Mouse (Mus musculus): ENCODE results near the gene Cdc42bpa. TPM values are rescaled to one million over a fixed set of nuclear protein-coding genes. Genes with fewer than 3 reads are reported as not detected.
A peak's percentile ranks its signal among the peaks of the same experiment; 100 is the strongest.

Cdc42bpa gene
- polyA plus RNA-seq, 1 experiment from 2014 or later = 30.3 TPM

GRCm38 (mm10) chr1:179953251-179953650, 7.0 kb upstream of the Cdc42bpa start:
- WGBS = 75% methylated on average over 3 of the region's 3 CpGs
- Histone ChIP-seq H3K4me1 (ENCODE audit: control insufficient read depth, insufficient read depth, low read length) (no peaks in the 10 kb centered on the region), H3K4me3 (ENCODE audit: low read depth, low read length) (no peak overlapping the region), H3K9ac (ENCODE audit: low read depth, low read length) (no peak overlapping the region), H3K9me3 (replicated peaks; ENCODE audit: control insufficient read depth, low read length, poor library complexity, severe bottlenecking) (no peaks in the 10 kb centered on the region; the same call in 1 of the 2 replicates), H3K4me2 (ENCODE audit: low read length) (no peak overlapping the region), H3K36me3 (ENCODE audit: control insufficient read depth, insufficient read depth, low read length) (no peaks in the 10 kb centered on the region), H3K27me3 (ENCODE audit: control insufficient read depth, insufficient read depth, low read depth, low read length) (no peaks in the 10 kb centered on the region), H3K27ac (ENCODE audit: low read length) (no peak overlapping the region)
- ATAC-seq = no peak

GRCm38 (mm10) chr1:179957431-179957830, 2.8 kb upstream of the Cdc42bpa start:
- WGBS = 51% methylated on average over 3 of the region's 3 CpGs
- no peaks in the 10 kb centered on the region for H3K36me3 ChIP-seq (ENCODE audit: control insufficient read depth, insufficient read depth, low read length)
- H3K27me3 ChIP-seq (ENCODE audit: control insufficient read depth, insufficient read depth, low read depth, low read length) = no peaks in the 10 kb centered on the region
- no peaks in the 10 kb centered on the region for H3K9me3 ChIP-seq (replicated peaks; ENCODE audit: control insufficient read depth, low read length, poor library complexity, severe bottlenecking)
- H3K4me2 ChIP-seq (ENCODE audit: low read length) = no peak overlapping the region
- no peak overlapping the region for H3K27ac ChIP-seq (ENCODE audit: low read length)
- no peak overlapping the region for H3K9ac ChIP-seq (ENCODE audit: low read depth, low read length)
- no peak for ATAC-seq
- peaks cover 6% of the 10 kb centered on the region for H3K4me1 ChIP-seq (ENCODE audit: control insufficient read depth, insufficient read depth, low read length)
- H3K4me3 ChIP-seq (ENCODE audit: low read depth, low read length) = no peak overlapping the region

- peaks cover 12% of the 10 kb centered on the region for H3K4me1 ChIP-seq (ENCODE audit: control insufficient read depth, insufficient read depth, low read length)
- WGBS = 8% methylated on average over 24 of the region's 41 CpGs
- no peaks in the 10 kb centered on the region for H3K27me3 ChIP-seq (ENCODE audit: control insufficient read depth, insufficient read depth, low read depth, low read length)
- peak; percentile 77 for ATAC-seq
- H3K27ac ChIP-seq (ENCODE audit: low read length) = peak overlapping the region; percentile 98
- H3K9ac ChIP-seq (ENCODE audit: low read depth, low read length) = peak overlapping the region; percentile 96
- H3K36me3 ChIP-seq (ENCODE audit: control insufficient read depth, insufficient read depth, low read length) = no peaks in the 10 kb centered on the region
- H3K9me3 ChIP-seq (replicated peaks; ENCODE audit: control insufficient read depth, low read length, poor library complexity, severe bottlenecking) = no peaks in the 10 kb centered on the region
- H3K4me3 ChIP-seq (ENCODE audit: low read depth, low read length) = peak overlapping the region; percentile 90
- H3K4me2 ChIP-seq (ENCODE audit: low read length) = peak overlapping the region; percentile 67
Observed at GRCm38 (mm10) chr1:179958871-179959720, 1.2 kb upstream of the Cdc42bpa start.

GRCm38 (mm10) chr1:179960543-179960876, 238 bp downstream of the Cdc42bpa start:
- H3K4me3 ChIP-seq (ENCODE audit: low read depth, low read length) = peak overlapping the region; percentile 90
- under 1% methylated on average over 9 of the region's 9 CpGs for WGBS
- no peaks in the 10 kb centered on the region for H3K9me3 ChIP-seq (replicated peaks; ENCODE audit: control insufficient read depth, low read length, poor library complexity, severe bottlenecking)
- H3K9ac ChIP-seq (ENCODE audit: low read depth, low read length) = peak overlapping the region; percentile 96
- no peak for ATAC-seq
- H3K4me1 ChIP-seq (ENCODE audit: control insufficient read depth, insufficient read depth, low read length) = peaks cover 19% of the 10 kb centered on the region
- H3K36me3 ChIP-seq (ENCODE audit: control insufficient read depth, insufficient read depth, low read length) = no peaks in the 10 kb centered on the region
- H3K4me2 ChIP-seq (ENCODE audit: low read length) = peak overlapping the region; percentile 89
- H3K27ac ChIP-seq (ENCODE audit: low read length) = peak overlapping the region; percentile 98
- H3K27me3 ChIP-seq (ENCODE audit: control insufficient read depth, insufficient read depth, low read depth, low read length) = no peaks in the 10 kb centered on the region

GRCm38 (mm10) chr1:179960882-179961698, 818 bp downstream of the Cdc42bpa start:
- WGBS = 2% methylated on average over 16 of the region's 16 CpGs
- H3K9me3 ChIP-seq (replicated peaks; ENCODE audit: control insufficient read depth, low read length, poor library complexity, severe bottlenecking) = no peaks in the 10 kb centered on the region
- H3K4me2 ChIP-seq (ENCODE audit: low read length) = peak overlapping the region; percentile 89
- no peak overlapping the region for H3K27ac ChIP-seq (ENCODE audit: low read length)
- peak overlapping the region; percentile 35; the same call in 1 of the 2 replicates for H3K9ac ChIP-seq (ENCODE audit: low read depth, low read length)
- no peaks in the 10 kb centered on the region for H3K36me3 ChIP-seq (ENCODE audit: control insufficient read depth, insufficient read depth, low read length)
- peak overlapping the region; percentile 90 for H3K4me3 ChIP-seq (ENCODE audit: low read depth, low read length)
- no peaks in the 10 kb centered on the region for H3K27me3 ChIP-seq (ENCODE audit: control insufficient read depth, insufficient read depth, low read depth, low read length)
- no peak for ATAC-seq
- peaks cover 19% of the 10 kb centered on the region for H3K4me1 ChIP-seq (ENCODE audit: control insufficient read depth, insufficient read depth, low read length)

- no peak overlapping the region for H3K27ac ChIP-seq (ENCODE audit: low read length)
- no peaks in the 10 kb centered on the region for H3K36me3 ChIP-seq (ENCODE audit: control insufficient read depth, insufficient read depth, low read length)
- 39% methylated on average over 4 of the region's 4 CpGs for WGBS
- H3K4me3 ChIP-seq (ENCODE audit: low read depth, low read length) = peak overlapping the region; percentile 90
- 0 out of 2 replicates have a peak overlapping the region, but pooled peaks have one; percentile 8 for H3K9ac ChIP-seq (ENCODE audit: low read depth, low read length)
- ATAC-seq = no peak
- H3K9me3 ChIP-seq (replicated peaks; ENCODE audit: control insufficient read depth, low read length, poor library complexity, severe bottlenecking) = no peaks in the 10 kb centered on the region
- peaks cover 19% of the 10 kb centered on the region for H3K4me1 ChIP-seq (ENCODE audit: control insufficient read depth, insufficient read depth, low read length)
- H3K4me2 ChIP-seq (ENCODE audit: low read length) = peak overlapping the region; percentile 89
- H3K27me3 ChIP-seq (ENCODE audit: control insufficient read depth, insufficient read depth, low read depth, low read length) = no peaks in the 10 kb centered on the region
Observed at GRCm38 (mm10) chr1:179961777-179962176, 1.5 kb downstream of the Cdc42bpa start.

- 74% methylated on average over 5 of the region's 5 CpGs for WGBS
- no peak overlapping the region for H3K4me3 ChIP-seq (ENCODE audit: low read depth, low read length)
- no peaks in the 10 kb centered on the region for H3K27me3 ChIP-seq (ENCODE audit: control insufficient read depth, insufficient read depth, low read depth, low read length)
- H3K36me3 ChIP-seq (ENCODE audit: control insufficient read depth, insufficient read depth, low read length) = no peaks in the 10 kb centered on the region
- no peak overlapping the region for H3K9ac ChIP-seq (ENCODE audit: low read depth, low read length)
- H3K9me3 ChIP-seq (replicated peaks; ENCODE audit: control insufficient read depth, low read length, poor library complexity, severe bottlenecking) = no peaks in the 10 kb centered on the region
- ATAC-seq = no peak
- no peak overlapping the region for H3K27ac ChIP-seq (ENCODE audit: low read length)
- H3K4me1 ChIP-seq (ENCODE audit: control insufficient read depth, insufficient read depth, low read length) = peaks cover 8% of the 10 kb centered on the region
- no peak overlapping the region for H3K4me2 ChIP-seq (ENCODE audit: low read length)
Observed at GRCm38 (mm10) chr1:179969776-179970428, 9.6 kb downstream of the Cdc42bpa start.

- peaks cover 7% of the 10 kb centered on the region for H3K4me1 ChIP-seq (ENCODE audit: control insufficient read depth, insufficient read depth, low read length)
- H3K36me3 ChIP-seq (ENCODE audit: control insufficient read depth, insufficient read depth, low read length) = no peaks in the 10 kb centered on the region
- WGBS = 79% methylated on average over 6 of the region's 6 CpGs
- no peak overlapping the region for H3K4me2 ChIP-seq (ENCODE audit: low read length)
- no peaks in the 10 kb centered on the region for H3K9me3 ChIP-seq (replicated peaks; ENCODE audit: control insufficient read depth, low read length, poor library complexity, severe bottlenecking)
- no peak overlapping the region for H3K27ac ChIP-seq (ENCODE audit: low read length)
- H3K9ac ChIP-seq (ENCODE audit: low read depth, low read length) = no peak overlapping the region
- no peaks in the 10 kb centered on the region for H3K27me3 ChIP-seq (ENCODE audit: control insufficient read depth, insufficient read depth, low read depth, low read length)
- ATAC-seq = no peak
- no peak overlapping the region for H3K4me3 ChIP-seq (ENCODE audit: low read depth, low read length)
Observed at GRCm38 (mm10) chr1:179975021-179975420, 14.7 kb downstream of the Cdc42bpa start.
